Mouse (Mus musculus): Measurements from ENCODE around the gene Usp54. TPM values are rescaled to one million over a fixed set of nuclear protein-coding genes. Genes with fewer than 3 reads are reported as not detected.

Usp54 gene
- total and polyA plus RNA-seq, 3 experiments, result 5.3 to 11.7 (median 5.4) TPM

DNA sequence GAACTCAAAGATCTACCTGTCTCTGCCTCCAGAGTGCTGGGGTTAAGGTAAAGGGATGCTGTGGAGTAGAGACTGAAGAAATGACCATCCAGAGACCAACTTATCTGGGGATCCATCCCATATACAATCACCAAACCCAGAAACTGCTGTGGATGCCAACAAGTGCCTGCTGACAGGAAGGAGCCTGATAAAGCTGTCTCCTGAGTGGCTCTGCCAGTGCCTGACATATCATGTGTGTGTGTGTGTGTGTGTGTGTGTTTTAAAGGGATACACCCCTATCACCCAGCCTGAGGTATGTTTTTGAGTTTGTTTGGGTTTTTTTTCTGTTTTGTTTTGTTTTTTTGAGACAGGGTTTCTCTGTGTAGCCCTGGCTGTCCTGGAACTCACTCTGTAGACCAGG is 5.5 kb upstream of the Usp54 start:
- no peaks in the 10 kb centered on the region for H3K79me2 ChIP-seq (replicated peaks; ENCODE audit: control insufficient read depth, extremely low read depth, insufficient read depth, poor library complexity, severe bottlenecking)
- H3K36me3 ChIP-seq (replicated peaks in 1 of 2; ENCODE audit: control insufficient read depth in 1 of 2, insufficient read depth in 1 of 2, low read length in 1 of 2), result peaks cover 0 to 5% of the 10 kb centered on the region in 2 experiments
- no peak overlapping the region for H3K4me2 ChIP-seq (ENCODE audit: insufficient read depth, low read depth, poor library complexity, severe bottlenecking)
- dilution Hi-C loops (cut with MboI; ENCODE audit: extremely low pct_ligation_motif_present, extremely low pct_unique_long_range_greater_than_20kb, low sequenced_read_pairs) (no loop called here), in situ Hi-C loops (cut with MboI; ENCODE audit: low pct_ligation_motif_present, low pct_unique_long_range_greater_than_20kb, low sequenced_read_pairs) (no loop called here)
- H3K4me3 ChIP-seq (replicated peaks in 1 of 3; ENCODE audit: low read depth in 2 of 3, low read length in 2 of 3, poor library complexity in 1 of 3), result no peak overlapping the region
- peaks cover 0 to 9% of the 10 kb centered on the region in 2 experiments; a peak in 2 of 4 replicates for H3K4me1 ChIP-seq (ENCODE audit: control insufficient read depth in 1 of 2, insufficient read depth in 2 of 2)
- H3K27ac ChIP-seq (ENCODE audit: insufficient read depth, low read depth), result no peak overlapping the region
- DNase-seq (ENCODE audit: extremely low read depth), result no peak
- H3K9me3 ChIP-seq (replicated peaks; ENCODE audit: low read length), result no peaks in the 10 kb centered on the region
- TF ChIP-seq SMC3 (IDR thresholded peaks at IDR 0.05; ENCODE audit: low read depth, low read length) (no peak), PAX5 (IDR thresholded peaks at IDR 0.05; ENCODE audit: low read length) (no peak), JUND (conservative IDR thresholded peaks at IDR 0.05; ENCODE audit: low read depth, low read length) (no peak), E2F4 (IDR thresholded peaks at IDR 0.05; ENCODE audit: insufficient replicate concordance, low read depth, low read length) (no peak), ZMIZ1 (IDR thresholded peaks at IDR 0.05; ENCODE audit: low read depth, low read length) (no peak), KAT2A (IDR thresholded peaks at IDR 0.05; ENCODE audit: insufficient replicate concordance, low read length) (no peak), MAZ (IDR thresholded peaks at IDR 0.05; ENCODE audit: low read depth, low read length) (no peak), TCF12 (IDR thresholded peaks at IDR 0.05; ENCODE audit: low read depth, low read length) (no peak), MEF2A (IDR thresholded peaks at IDR 0.05; ENCODE audit: borderline replicate concordance, low read depth, low read length) (no peak), MAFK (IDR thresholded peaks at IDR 0.05; ENCODE audit: insufficient replicate concordance, low read length) (no peak), IRF4 (IDR thresholded peaks at IDR 0.05; ENCODE audit: low read depth, low read length) (no peak), UBTF (IDR thresholded peaks at IDR 0.05; ENCODE audit: low read depth, low read length) (no peak), HCFC1 (IDR thresholded peaks at IDR 0.05; ENCODE audit: low read depth, low read length) (no peak), POLR2AphosphoS2 (IDR thresholded peaks at IDR 0.05; ENCODE audit: low read depth, low read length) (no peak), ZC3H11A (IDR thresholded peaks at IDR 0.05; ENCODE audit: low read depth, low read length) (no peak), TBP (conservative IDR thresholded peaks at IDR 0.05; ENCODE audit: low read depth, low read length) (no peak), NELFE (IDR thresholded peaks at IDR 0.05; ENCODE audit: low read depth, low read length) (no peak), CHD2 (IDR thresholded peaks at IDR 0.05; ENCODE audit: low read length) (no peak), CTCF (conservative IDR thresholded peaks at IDR 0.05 in 1 of 2, IDR thresholded peaks at IDR 0.05 in 1 of 2; ENCODE audit: low read depth in 2 of 2, low read length in 2 of 2) (no peak), POLR2A (IDR thresholded peaks at IDR 0.05; ENCODE audit: low read depth, low read length) (no peak)
- no peaks in the 10 kb centered on the region for H3K27me3 ChIP-seq (replicated peaks)
- H3K9ac ChIP-seq (ENCODE audit: insufficient read depth, low read depth), result no peak overlapping the region

DNA sequence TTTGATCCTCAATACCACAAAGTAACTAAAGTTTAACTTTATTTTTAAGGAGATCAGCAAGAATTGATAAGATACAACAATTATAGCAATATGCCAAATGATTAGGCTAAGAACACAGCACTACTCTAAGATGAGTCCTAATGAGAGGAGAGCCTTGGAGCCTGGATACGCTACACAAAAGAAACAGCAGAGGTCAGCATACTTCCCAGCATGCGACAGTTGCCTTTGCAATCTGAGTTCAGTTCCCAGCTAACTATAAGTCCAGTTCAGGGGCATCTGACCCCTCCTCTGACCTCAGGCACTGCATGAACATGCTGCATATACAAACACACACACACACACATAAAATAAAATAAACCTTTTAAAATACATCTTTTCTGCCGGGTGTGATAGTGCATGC is 4.7 kb upstream of the Usp54 start:
- Histone ChIP-seq H3K4me1 (ENCODE audit: control insufficient read depth in 1 of 2, insufficient read depth in 2 of 2) (peaks cover 0 to 9% of the 10 kb centered on the region in 2 experiments; a peak in 2 of 4 replicates), H3K79me2 (replicated peaks; ENCODE audit: control insufficient read depth, extremely low read depth, insufficient read depth, poor library complexity, severe bottlenecking) (no peaks in the 10 kb centered on the region; the same call in 1 of the 2 replicates), H3K27me3 (replicated peaks) (no peaks in the 10 kb centered on the region), H3K36me3 (replicated peaks in 1 of 2; ENCODE audit: control insufficient read depth in 1 of 2, insufficient read depth in 1 of 2, low read length in 1 of 2) (peaks cover 0 to 5% of the 10 kb centered on the region in 2 experiments), H3K4me2 (ENCODE audit: insufficient read depth, low read depth, poor library complexity, severe bottlenecking) (no peak overlapping the region), H3K27ac (ENCODE audit: insufficient read depth, low read depth) (no peak overlapping the region), H3K4me3 (replicated peaks in 1 of 3; ENCODE audit: low read depth in 2 of 3, low read length in 2 of 3, poor library complexity in 1 of 3) (no peak overlapping the region), H3K9me3 (replicated peaks; ENCODE audit: low read length) (no peaks in the 10 kb centered on the region), H3K9ac (ENCODE audit: insufficient read depth, low read depth) (no peak overlapping the region)
- dilution Hi-C loops (cut with MboI; ENCODE audit: extremely low pct_ligation_motif_present, extremely low pct_unique_long_range_greater_than_20kb, low sequenced_read_pairs), result no loop called here
- TF ChIP-seq RAD21 (IDR thresholded peaks at IDR 0.05; ENCODE audit: low read depth, low read length), result peak; percentile 49
- TF ChIP-seq SMC3 (IDR thresholded peaks at IDR 0.05; ENCODE audit: low read depth, low read length), result peak; percentile 58
- peak in 1 of 2 experiments; percentile 65; a peak in 2 of 4 replicates for TF ChIP-seq CTCF (conservative IDR thresholded peaks at IDR 0.05 in 1 of 2, IDR thresholded peaks at IDR 0.05 in 1 of 2; ENCODE audit: low read depth in 2 of 2, low read length in 2 of 2)
- no peak for TF ChIP-seq NELFE (IDR thresholded peaks at IDR 0.05; ENCODE audit: low read depth, low read length)
- DNase-seq (ENCODE audit: extremely low read depth), result no peak
- in situ Hi-C loops (cut with MboI; ENCODE audit: low pct_ligation_motif_present, low pct_unique_long_range_greater_than_20kb, low sequenced_read_pairs), result no loop called here

Data from CH12.LX (cell line).